Mouse (Mus musculus): ENCODE measurements around the gene Fmnl3. TPM values are rescaled to one million over a fixed set of nuclear protein-coding genes. Genes with fewer than 3 reads are reported as not detected.

The Fmnl3 gene
- total RNA-seq, 1 experiment from 2014 or later: 21.3 TPM

DNA sequence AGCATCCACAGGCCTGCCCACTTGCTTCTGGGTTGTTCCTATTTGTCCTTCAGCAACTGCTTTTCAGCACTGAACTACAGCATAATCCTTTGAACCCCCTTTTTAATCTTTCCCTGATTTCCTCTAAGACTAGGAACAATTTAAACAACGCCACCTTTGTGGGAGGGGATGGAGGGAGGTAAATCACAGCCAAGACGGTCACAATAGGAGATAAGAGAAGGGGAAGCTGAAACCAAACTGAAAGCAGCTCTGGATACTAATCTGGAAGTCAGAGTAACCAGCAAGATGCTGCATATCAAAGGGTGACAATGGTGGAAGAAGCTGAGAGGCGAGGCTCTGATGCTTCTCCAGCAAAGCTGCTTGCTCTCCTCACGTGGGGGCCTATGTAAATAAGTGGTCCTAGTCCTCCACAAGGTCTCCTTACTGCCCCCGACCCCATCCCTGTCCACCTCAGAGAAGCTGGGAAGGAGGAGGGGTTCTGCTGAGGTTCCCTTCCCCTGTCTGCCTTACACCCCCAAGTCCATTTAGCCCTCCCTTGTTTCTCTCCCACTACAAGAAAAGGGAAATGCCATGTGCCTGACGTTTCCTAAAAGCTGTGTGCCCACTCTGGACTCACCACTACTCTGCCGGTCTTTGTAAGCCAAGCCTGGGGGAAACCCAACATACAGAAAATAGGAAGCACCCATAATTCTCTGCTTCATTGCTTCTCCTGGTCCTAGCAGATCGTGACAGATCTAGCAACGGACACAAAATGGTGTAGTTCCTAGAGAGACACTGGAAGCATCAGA is 27.9 kb downstream of the Fmnl3 start:
- no peak for DNase-seq

DNA sequence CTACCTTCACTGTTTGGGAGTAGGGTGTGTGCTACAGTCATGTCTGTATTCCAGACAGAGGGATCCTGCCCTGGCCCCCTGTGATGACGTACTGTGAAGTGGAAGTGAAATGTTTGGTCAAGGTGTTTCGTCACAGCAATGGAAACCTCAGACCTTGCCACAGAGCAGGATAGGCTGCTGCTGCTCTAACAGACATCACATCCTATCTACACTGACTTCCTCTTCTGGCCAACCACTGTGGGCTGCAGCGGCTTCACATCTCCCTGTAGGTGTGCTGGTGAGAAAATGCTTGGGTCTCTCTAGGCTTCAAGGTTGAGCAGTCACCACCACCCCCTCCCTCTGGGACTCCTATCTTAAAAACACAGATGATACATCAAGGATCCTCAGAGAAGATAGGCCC is 29.2 kb downstream of the Fmnl3 start:
- no peak for DNase-seq

GRCm38 (mm10) chr15:99339669-99340068 is 30.6 kb downstream of the Fmnl3 start:
- no peak for DNase-seq

DNA sequence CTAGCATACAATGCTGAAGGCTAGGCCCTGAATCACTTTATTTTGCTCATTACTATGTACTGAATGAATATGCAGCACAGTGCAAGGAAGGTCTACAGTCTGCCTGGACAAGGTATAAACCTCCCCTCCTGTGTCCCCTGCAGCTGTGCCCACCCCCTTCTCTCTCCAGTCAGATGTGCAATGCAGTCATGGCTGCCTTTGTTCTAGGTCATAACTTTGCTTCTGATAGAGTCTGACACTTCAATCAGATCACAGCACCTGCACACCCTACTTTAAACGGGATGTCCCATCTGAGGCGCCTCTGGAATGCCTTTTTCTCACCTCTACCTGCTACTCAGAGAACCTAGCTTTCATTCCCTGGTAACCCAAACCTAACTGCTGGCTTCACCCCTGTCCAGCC is 31.4 kb downstream of the Fmnl3 start:
- no peak for DNase-seq

DNA sequence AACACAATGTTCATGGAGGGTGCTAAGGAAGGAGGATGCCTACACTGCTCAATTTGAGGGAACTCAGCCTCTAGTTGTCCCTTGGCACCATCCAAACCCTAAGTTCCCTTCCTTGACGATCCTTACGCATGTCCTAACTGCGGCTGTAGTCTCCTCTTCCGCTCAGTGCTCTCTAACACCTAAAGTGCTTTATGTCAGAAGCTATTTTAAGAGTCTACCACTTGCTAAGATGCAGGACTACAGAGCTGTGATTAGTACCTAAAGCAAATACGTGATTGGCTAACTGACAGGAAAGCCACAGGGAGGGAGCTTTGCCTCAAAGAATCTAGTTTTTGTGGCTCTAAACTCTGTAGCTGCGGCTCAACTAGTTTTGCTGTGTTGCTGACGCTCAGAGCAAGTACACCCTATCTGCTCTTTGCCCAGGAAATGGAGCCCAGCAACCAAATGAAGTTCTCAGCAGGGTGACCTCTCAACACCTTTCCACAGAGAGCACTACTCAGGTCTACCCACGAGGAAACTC is 34.4 kb downstream of the Fmnl3 start:
- no peak for DNase-seq

DNA sequence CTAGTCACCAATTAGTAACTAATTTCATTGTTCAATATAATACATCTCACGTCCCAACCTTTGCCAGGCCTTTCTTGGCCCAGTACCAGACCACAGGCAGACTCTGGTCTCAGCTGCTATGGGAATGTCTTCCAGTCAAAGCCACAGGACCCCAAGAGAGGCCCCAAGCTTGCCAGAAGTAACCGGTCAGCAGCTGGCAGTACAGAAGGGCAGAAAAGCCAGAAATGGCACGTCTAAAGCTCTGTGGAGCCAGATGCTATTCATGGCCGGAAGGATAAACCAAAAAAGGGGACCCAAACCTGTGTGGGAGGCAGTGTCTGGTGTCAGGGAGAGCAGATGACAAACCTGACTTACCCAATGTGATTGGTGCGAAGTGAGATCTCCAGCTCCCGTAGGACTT is 35.8 kb downstream of the Fmnl3 start:
- no peak for DNase-seq

DNA sequence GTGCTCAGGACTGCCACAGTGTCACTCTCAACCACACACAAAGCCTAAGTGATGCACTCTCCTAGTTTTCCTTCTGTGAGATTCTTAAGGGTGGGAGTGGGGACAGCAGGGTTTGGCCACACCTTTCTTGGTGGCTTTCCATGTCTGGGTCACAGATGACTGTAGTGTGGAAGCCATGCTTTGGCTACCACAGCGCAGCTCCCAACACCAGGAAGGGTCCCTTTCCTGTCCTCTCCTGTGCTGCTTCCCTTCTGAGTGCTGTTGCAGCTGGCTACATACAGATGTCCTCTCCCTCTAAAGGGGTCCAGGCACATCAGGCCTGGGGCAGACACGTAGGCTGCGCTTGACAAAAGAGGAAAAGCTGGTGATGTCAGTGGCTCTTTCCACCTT is 36.6 kb downstream of the Fmnl3 start:
- peak; percentile 44 for DNase-seq

DNA sequence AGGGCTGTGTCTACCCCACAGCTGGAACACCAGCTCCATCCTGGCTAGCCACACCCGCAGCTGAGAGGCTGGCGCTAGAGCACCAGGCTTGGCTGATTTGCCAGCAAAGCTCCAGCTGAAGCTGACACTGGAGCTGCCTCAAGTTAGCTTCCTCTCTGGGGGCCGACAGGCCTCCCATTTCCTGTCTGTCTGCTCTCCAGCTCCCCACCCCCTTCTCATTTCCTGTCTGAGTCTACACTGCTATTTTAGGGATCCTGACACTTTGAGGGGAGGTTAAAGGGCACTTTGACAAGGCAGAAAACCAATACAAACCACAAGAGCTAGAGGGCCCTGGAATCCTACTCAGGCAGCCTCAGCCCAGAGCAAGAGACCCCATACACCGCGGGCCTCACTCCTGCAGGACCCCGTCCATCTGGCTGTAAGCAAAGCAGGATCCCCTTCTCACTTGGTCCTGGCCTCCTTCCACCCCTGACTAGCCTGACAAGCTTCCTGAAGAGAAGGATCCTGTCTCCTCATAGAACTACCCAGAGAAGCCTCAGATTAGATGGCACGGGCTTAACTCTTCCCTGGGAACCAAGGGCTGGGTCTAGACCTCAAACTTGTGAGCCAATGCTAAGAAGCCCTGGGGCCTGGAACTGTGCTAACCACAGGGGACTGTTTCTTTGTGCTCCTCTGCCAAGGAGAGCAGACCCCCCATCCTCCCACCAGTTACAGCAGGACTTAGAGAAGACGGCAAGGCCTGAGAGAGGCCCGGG is 37.2 kb downstream of the Fmnl3 start:
- peak; percentile 77 for DNase-seq

- DNase-seq: no peak
Measured at GRCm38 (mm10) chr15:99332111-99332510, 38.2 kb downstream of the Fmnl3 start.

GRCm38 (mm10) chr15:99331341-99331740 is 38.9 kb downstream of the Fmnl3 start:
- no peak for DNase-seq

DNA sequence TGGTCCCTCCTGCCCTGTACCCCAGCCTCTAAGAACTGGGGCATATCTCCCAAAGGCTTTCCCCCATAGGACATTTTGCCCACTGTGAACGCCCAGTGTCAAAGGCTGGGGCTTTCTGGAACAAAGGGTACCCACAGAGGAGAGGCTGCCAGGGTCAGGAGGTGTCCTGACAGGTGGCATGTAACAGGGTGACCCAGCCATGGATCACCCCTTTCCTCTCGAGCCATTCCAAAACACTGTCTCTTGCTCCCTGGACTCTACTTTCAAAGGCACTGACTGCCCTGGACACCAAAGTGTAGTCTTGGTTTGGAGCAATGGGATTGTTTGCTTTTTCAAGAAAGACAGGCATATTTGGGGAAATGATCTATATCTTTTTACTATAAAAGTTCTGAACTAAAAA is 40.0 kb downstream of the Fmnl3 start:
- DNase-seq: no peak

DNA sequence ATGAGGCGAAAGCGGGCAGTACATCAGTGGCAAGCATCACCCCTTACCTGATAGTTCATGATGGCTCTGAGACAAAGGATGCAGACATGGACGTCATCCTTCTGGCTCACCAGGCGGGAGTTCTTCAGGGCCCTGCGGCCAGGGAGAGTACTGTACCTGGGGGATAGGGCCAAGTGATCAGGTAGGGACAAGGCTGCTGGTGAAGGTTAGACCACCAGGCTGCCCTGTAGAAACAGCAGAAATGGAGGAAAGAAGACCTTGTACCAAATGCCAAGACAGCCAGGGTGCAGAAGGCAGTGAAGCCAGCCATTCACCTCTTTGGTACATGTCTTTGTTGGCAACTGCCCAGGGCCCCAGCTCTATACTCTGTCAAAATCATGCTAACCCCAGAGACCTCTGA is 42.3 kb downstream of the Fmnl3 start:
- no peak for DNase-seq

- DNase-seq: peak; percentile 57
Measured at GRCm38 (mm10) chr15:99326959-99327358, 43.3 kb downstream of the Fmnl3 start.

DNA sequence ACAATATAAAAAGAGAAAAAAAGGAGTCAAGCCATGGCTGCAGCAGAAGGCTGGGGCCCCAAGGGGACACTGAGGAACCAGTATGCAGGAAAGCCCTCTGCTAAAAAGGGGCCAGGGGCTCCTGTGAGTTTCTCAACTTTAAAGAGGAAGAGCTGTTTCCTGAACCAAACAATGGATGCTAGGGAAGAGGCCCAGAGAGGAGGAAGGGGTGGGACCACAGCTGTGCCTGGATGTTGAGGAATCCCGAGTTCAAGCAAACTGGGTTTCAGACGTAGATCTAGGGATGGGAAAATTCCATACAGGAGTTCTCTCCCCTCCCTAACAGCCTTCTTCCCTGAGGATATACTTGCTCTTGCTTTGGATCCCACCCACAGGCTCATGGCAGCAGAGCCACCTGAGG is 43.9 kb downstream of the Fmnl3 start:
- DNase-seq: no peak

DNA sequence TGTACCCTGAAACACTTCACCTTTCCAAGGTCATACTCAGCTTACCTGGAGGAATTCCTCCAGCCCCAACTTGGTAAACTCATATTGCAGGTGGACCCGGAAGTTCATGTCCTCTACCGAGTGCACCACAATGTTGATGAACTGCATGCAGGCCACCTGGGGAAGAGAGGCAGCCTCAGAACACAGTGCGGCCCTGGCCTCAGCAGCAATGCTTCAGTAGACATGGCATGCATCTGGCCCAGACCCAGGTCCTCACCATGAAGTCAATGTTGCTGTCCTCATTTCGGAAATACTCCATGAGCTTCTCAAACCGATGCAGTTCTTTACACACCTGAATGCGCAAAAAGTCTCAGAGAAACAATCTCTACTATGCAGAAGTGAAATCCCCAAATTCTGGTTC is 44.7 kb downstream of the Fmnl3 start:
- no peak for DNase-seq

DNA sequence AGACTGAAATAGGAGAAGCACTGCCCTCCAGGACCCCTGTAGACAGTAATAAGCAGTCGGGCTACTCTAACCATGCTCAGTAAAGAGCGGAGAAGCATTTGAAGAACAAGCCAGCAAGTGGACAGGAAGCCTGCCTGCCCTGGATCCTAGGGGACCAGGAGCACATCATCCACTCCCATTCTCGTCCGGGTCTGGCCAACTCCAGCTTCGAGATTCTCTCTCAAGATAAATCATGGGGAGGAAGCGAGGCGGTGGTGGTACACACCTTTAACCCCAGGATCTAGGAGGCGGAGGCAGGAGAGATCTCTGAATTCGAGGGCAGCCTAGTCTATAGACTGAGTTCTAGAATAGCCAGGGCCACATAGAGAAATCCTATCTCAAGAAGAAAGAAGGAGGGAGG is 46.1 kb downstream of the Fmnl3 start:
- no peak for DNase-seq

GRCm38 (mm10) chr15:99320978-99321377 is 49.3 kb downstream of the Fmnl3 start:
- no peak for DNase-seq

DNA sequence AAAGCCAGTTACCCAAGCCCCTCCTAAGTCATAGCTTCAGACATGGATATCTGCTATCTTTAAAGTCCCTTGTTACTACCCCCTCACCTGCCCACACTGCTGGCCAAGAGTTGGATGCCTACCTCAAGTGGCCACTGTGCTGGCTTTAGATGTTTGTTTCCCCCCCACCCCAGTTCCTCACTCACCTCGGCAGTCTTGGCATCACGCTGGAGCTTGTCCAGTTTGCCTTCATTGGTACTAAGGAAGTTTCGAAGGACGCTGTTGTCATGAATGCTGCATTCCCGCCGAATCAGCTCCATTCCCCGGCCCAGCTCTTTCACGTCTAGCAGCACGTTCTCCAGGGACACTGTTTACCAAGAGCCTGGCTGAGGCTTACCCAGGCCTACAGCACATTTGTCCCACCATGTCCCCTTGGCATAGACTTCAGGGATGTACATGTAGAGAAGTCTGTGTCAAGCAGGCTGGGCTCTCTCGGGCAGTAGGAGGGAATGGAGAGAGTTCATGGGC is 50.1 kb downstream of the Fmnl3 start:
- DNase-seq: no peak

DNA sequence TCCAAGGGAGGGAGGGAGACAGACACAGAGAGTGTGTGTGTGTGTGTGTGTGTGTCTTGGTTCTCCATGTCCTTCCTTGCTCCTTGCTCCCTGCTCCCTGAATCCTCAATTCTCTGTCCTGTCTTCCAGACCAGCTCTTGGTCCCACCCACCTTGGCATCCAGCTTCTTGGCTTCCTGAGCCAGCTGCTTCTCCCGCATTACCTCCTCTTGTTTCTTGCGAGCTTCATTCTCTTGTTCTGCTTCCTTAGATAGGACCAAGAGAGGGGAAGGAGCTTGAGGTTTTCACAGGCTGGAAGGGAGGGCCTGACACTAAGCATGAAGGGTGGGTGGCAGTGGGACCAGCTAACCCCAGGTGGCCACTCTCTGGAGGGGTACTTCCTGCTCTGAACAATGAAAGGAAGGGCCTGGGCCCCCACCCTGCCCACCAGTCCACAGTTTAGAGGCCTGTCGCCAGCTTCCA is 50.8 kb downstream of the Fmnl3 start:
- DNase-seq: no peak

GRCm38 (mm10) chr15:99318861-99319410 is 51.3 kb downstream of the Fmnl3 start:
- no peak for DNase-seq

DNA sequence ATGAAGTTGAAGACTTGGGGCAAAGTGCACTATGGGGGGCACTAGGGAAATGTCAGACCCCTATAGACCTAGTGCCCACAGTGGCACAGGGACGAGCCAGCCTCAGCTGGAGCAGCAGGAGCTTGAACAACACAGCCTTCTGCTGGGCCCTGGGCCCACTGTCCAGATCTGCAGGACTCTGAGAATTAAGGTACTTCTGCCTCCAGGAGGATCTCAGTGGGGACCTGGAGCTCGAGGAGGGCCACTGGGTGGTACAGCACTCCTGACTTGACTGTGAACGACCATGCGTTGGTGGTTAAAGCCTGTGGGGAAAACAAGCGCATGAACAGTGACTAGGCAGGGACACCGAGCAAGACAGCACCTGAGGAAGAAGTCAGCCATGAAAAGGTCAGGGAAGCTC is 52.2 kb downstream of the Fmnl3 start:
- DNase-seq: no peak

DNA sequence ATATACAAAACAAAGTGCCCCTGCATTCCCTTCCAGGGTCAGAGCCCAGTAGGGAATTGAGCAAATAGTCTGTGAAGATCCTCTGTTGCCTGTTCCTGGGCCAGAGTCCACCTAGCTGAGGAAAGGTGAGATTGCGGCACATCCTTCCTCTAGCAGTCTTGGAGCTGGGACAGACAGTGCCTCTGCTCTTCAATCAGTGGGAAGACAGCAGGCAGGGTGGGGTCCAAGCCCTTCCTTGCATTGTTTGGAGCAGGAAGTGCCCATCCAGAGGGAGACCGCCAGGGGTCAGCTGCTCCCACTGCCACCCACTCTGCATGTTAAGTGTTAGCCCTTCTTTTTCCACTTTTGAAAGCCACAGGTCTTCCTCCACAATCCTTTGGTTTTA is 53.0 kb downstream of the Fmnl3 start:
- DNase-seq: peak; percentile 54
